Mouse (Mus musculus) MEL (cell line): ENCODE measurements at regions not wholly inside any gene's neighbourhood (a gene's known extent, or its start where the extent isn't known, plus 50 kb on each side); places are given as distances from the start of the nearest gene placed in this dataset.

Experiments
- DNase-seq: peaks from one replicate; pipeline ENCODE4 v3.0.0; 2011; ENCODE audit warnings: low read depth, low spot score
- H3K27ac ChIP-seq: 2 replicates; pipeline ENCODE4 v1.5.1; 2012; ENCODE audit warnings: low read depth, mild to moderate bottlenecking, control low read depth, low read length, moderate library complexity; ENCODE audit not compliant: control insufficient read depth
- H3K27me3 ChIP-seq, 2 experiments: fragments of 150-350 bp in 1 of 2; sonication (generic) in 1 of 2; 2 replicates each; pipeline ENCODE4 v1.6.1; 2012; ENCODE audit warnings: low read length in 2 of 2, mild to moderate bottlenecking in 2 of 2, improper control_type of control experiment in 1 of 2, moderate library complexity in 1 of 2; ENCODE audit not compliant: insufficient read depth in 2 of 2, control insufficient read depth in 1 of 2
- H3K36me3 ChIP-seq, 2 experiments: 2 replicates each; pipeline ENCODE4 v1.6.1; 2012 to 2014; ENCODE audit warnings: low read length in 2 of 2, improper control_type of control experiment in 1 of 2, inconsistent platforms in 1 of 2, mild to moderate bottlenecking in 1 of 2; ENCODE audit not compliant: insufficient read depth in 2 of 2, control insufficient read depth in 1 of 2
- H3K4me1 ChIP-seq, 2 experiments: fragments of 150-350 bp in 1 of 2; sonication (generic) in 1 of 2; 2 replicates each; pipeline ENCODE4 v1.6.1; 2012; ENCODE audit warnings: low read length in 2 of 2, improper control_type of control experiment in 1 of 2, mild to moderate bottlenecking in 1 of 2; ENCODE audit not compliant: insufficient read depth in 2 of 2, control insufficient read depth in 1 of 2
- H3K4me3 ChIP-seq, 2 experiments: fragments of 150-350 bp in 1 of 2; sonication (generic) in 1 of 2; 2 replicates each; pipeline ENCODE4 v1.5.1; 2012; ENCODE audit warnings: low read depth in 2 of 2, low read length in 2 of 2, mild to moderate bottlenecking in 2 of 2, moderate library complexity in 2 of 2, control low read depth in 1 of 2, improper control_type of control experiment in 1 of 2; ENCODE audit not compliant: control insufficient read depth in 1 of 2, insufficient read depth in 1 of 2
- H3K79me2 ChIP-seq: 2 replicates; pipeline ENCODE4 v1.6.1; 2012; ENCODE audit warnings: mild to moderate bottlenecking, low read length, moderate library complexity; ENCODE audit not compliant: control insufficient read depth, poor library complexity, insufficient read depth
- H3K9ac ChIP-seq: 2 replicates; pipeline ENCODE4 v1.6.1; 2012; ENCODE audit warnings: low read depth, mild to moderate bottlenecking, control low read depth, low read length, moderate library complexity; ENCODE audit not compliant: control insufficient read depth, poor library complexity, severe bottlenecking
- H3K9me3 ChIP-seq: fragments of 150-350 bp; sonication (generic); replicated peaks from 2 replicates; pipeline ENCODE4 v1.6.1; 2012; ENCODE audit warnings: mild to moderate bottlenecking, low read length, improper control_type of control experiment, moderate library complexity; ENCODE audit not compliant: insufficient read depth
- BHLHE40 ChIP-seq: IDR thresholded peaks from 2 replicates; pipeline ENCODE4 v1.6.1; 2012; ENCODE audit warnings: low read depth, mild to moderate bottlenecking, inconsistent platforms, low read length, improper control_type of control experiment, borderline replicate concordance
- CHD1 ChIP-seq: IDR thresholded peaks from 2 replicates; pipeline ENCODE4 v1.6.1; 2012; ENCODE audit warnings: low read depth, mild to moderate bottlenecking, inconsistent platforms, low read length, improper control_type of control experiment
- CHD2 ChIP-seq: IDR thresholded peaks from 2 replicates; pipeline ENCODE4 v1.6.1; 2011; ENCODE audit warnings: low read length, improper control_type of control experiment
- CTCF ChIP-seq, 3 experiments: IDR thresholded peaks in 2 of 3; conservative IDR thresholded peaks in 1 of 3; 2 replicates each; pipeline ENCODE4 v1.5.1; 2011 to 2012; ENCODE audit warnings: low read length in 3 of 3, low read depth in 2 of 3, mild to moderate bottlenecking in 2 of 3, improper control_type of control experiment in 1 of 3, inconsistent platforms in 1 of 3, mixed read lengths in 1 of 3, moderate library complexity in 1 of 3; ENCODE audit not compliant: control insufficient read depth in 1 of 3, insufficient read depth in 1 of 3, poor library complexity in 1 of 3, severe bottlenecking in 1 of 3
- E2F4 ChIP-seq: IDR thresholded peaks from 2 replicates; pipeline ENCODE4 v1.6.1; 2011; ENCODE audit warnings: low read depth, low read length, improper control_type of control experiment, borderline replicate concordance
- ELF1 ChIP-seq: IDR thresholded peaks from 2 replicates; pipeline ENCODE4 v1.6.1; 2014; ENCODE audit warnings: low read depth, mild to moderate bottlenecking, inconsistent platforms, low read length, improper control_type of control experiment, moderate library complexity
- GABPA ChIP-seq: IDR thresholded peaks from 2 replicates; pipeline ENCODE4 v1.6.1; 2012; ENCODE audit warnings: low read depth, mild to moderate bottlenecking, inconsistent platforms, low read length, improper control_type of control experiment, moderate library complexity
- HCFC1 ChIP-seq: IDR thresholded peaks from 2 replicates; pipeline ENCODE4 v1.6.1; 2012; ENCODE audit warnings: low read depth, mild to moderate bottlenecking, inconsistent platforms, low read length, improper control_type of control experiment, moderate library complexity
- MAFK ChIP-seq: IDR thresholded peaks from 2 replicates; pipeline ENCODE4 v1.6.1; 2011; ENCODE audit warnings: low read depth, mild to moderate bottlenecking, low read length, improper control_type of control experiment, borderline replicate concordance
- MAZ ChIP-seq: IDR thresholded peaks from 2 replicates; pipeline ENCODE4 v1.6.1; 2012; ENCODE audit warnings: low read depth, mild to moderate bottlenecking, inconsistent platforms, low read length, improper control_type of control experiment
- MXI1 ChIP-seq: IDR thresholded peaks from 2 replicates; pipeline ENCODE4 v1.6.1; 2011; ENCODE audit warnings: mild to moderate bottlenecking, low read depth, low read length, improper control_type of control experiment
- MYB ChIP-seq: IDR thresholded peaks from 2 replicates; pipeline ENCODE4 v1.6.1; 2011; ENCODE audit warnings: mild to moderate bottlenecking, low read depth, low read length, improper control_type of control experiment
- MYC ChIP-seq: IDR thresholded peaks from 2 replicates; pipeline ENCODE4 v1.6.1; 2011; ENCODE audit warnings: low read depth, mild to moderate bottlenecking, low read length, improper control_type of control experiment, moderate library complexity
- POLR2A ChIP-seq, 2 experiments: IDR thresholded peaks; 2 replicates each; pipeline ENCODE4 v1.6.1; 2011 to 2012; ENCODE audit warnings: low read length in 2 of 2, mild to moderate bottlenecking in 2 of 2, control low read depth in 1 of 2, improper control_type of control experiment in 1 of 2, low read depth in 1 of 2, moderate library complexity in 1 of 2; ENCODE audit not compliant: control insufficient read depth in 1 of 2, insufficient read depth in 1 of 2, poor library complexity in 1 of 2
- POLR2AphosphoS2 ChIP-seq: IDR thresholded peaks from 2 replicates; pipeline ENCODE4 v1.6.1; 2011; ENCODE audit warnings: low read length, improper control_type of control experiment
- RCOR1 ChIP-seq: IDR thresholded peaks from 2 replicates; pipeline ENCODE4 v1.6.1; 2012; ENCODE audit warnings: low read depth, mild to moderate bottlenecking, inconsistent platforms, low read length, improper control_type of control experiment
- SMC3 ChIP-seq: IDR thresholded peaks from 2 replicates; pipeline ENCODE4 v1.6.1; 2011; ENCODE audit warnings: low read depth, low read length, improper control_type of control experiment
- TCF12 ChIP-seq: IDR thresholded peaks from 2 replicates; pipeline ENCODE4 v1.6.1; 2014; ENCODE audit warnings: low read depth, mild to moderate bottlenecking, inconsistent platforms, low read length, improper control_type of control experiment, moderate library complexity
- USF1 ChIP-seq: IDR thresholded peaks from 2 replicates; pipeline ENCODE4 v1.6.1; 2014; ENCODE audit warnings: low read depth, mild to moderate bottlenecking, inconsistent platforms, low read length, improper control_type of control experiment, moderate library complexity
- USF2 ChIP-seq, 2 experiments: IDR thresholded peaks; 2 replicates each; pipeline ENCODE4 v1.6.1; 2011 to 2012; ENCODE audit warnings: improper control_type of control experiment in 2 of 2, low read length in 2 of 2, borderline replicate concordance in 1 of 2, inconsistent platforms in 1 of 2, low read depth in 1 of 2, mild to moderate bottlenecking in 1 of 2; ENCODE audit not compliant: insufficient read depth in 1 of 2
- ZKSCAN1 ChIP-seq: IDR thresholded peaks from 2 replicates; pipeline ENCODE4 v1.6.1; 2012; ENCODE audit warnings: low read depth, mild to moderate bottlenecking, inconsistent platforms, low read length, improper control_type of control experiment, moderate library complexity
- ZMIZ1 ChIP-seq: IDR thresholded peaks from 2 replicates; pipeline ENCODE4 v1.6.1; 2012; ENCODE audit warnings: low read depth, mild to moderate bottlenecking, inconsistent platforms, low read length, improper control_type of control experiment, moderate library complexity
- ZNF384 ChIP-seq: IDR thresholded peaks from 2 replicates; pipeline ENCODE4 v1.6.1; 2012; ENCODE audit warnings: low read depth, mild to moderate bottlenecking, inconsistent platforms, low read length, improper control_type of control experiment

DNA sequence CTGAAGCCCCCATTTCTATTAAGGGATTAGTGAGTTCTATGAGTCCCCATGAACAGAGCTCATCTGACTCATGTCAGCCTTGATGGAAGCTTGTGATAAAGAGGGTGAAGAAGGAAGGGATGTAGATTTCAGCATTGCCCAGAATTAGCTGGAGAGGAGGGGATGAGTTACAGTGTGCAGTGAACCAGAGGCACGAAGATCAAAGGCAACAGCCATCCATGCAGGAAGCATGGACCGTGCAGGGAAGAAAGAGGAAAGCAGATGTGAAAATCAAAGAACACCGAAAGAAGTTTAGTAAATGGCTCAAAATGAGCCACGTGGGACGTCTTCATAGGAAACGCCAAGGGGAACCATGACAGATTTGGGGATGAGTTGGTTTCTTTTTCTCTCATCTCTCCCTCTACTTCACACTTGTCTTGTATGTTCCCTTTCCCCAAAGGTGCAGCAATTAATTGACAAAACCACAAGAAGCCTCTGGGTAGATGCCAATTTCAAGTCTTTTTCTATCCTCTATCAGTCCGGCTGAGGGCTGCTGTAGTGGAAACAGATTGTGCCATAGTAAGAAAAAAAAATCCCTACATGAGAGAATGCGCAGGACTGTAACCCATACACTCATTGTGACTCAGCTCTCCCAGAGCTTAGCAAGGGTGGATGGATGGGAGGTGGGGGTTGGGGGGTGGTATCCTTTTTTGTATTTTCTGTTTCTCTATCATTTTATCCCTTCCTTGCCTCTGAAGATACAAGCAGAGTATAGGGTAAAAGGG is 243.7 kb upstream of the Spag17 start:
- Histone ChIP-seq H3K9me3 (no peaks in the 10 kb centered on the region), H3K79me2 (no peaks in the 10 kb centered on the region), H3K9ac (no peak overlapping the region), H3K4me1 (no peaks in the 10 kb centered on the region), H3K4me3 (no peak overlapping the region), H3K36me3 (no peaks in the 10 kb centered on the region), H3K27me3 (no peaks in the 10 kb centered on the region), H3K27ac (no peak overlapping the region)
- no peak for DNase-seq
- no peak for TF ChIP-seq RCOR1
- no peak for TF ChIP-seq CTCF (IDR thresholded peaks at IDR 0.05 in 2 of 3, conservative IDR thresholded peaks at IDR 0.05 in 1 of 3; ENCODE audit: control insufficient read depth in 1 of 3, insufficient read depth in 1 of 3, low read depth in 2 of 3, low read length in 3 of 3, poor library complexity in 1 of 3, severe bottlenecking in 1 of 3)
- no peak for TF ChIP-seq MAZ
- no peak for TF ChIP-seq TCF12
- TF ChIP-seq ZKSCAN1 = no peak
- no peak for TF ChIP-seq POLR2AphosphoS2
- no peak for TF ChIP-seq CHD1
- TF ChIP-seq USF1 = no peak

DNA sequence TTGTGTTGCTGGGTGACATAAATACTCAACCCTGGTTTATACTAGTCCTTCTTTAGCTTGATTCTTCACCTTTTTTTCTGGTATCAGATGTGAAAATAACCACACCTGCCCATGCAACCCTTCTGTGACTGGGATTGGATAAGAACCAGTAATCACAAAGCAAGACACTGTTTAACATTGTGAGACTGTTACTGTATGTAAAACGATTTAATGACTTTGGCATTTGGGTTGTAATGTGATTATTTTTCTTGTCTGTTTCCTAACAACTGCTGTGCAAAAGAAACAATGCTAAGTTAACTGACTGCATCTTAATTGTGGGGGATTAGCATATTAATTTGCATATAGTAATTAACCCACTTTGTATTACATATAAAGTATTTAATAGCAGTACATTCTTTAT is 240.3 kb upstream of the Spag17 start:
- Histone ChIP-seq H3K79me2 (no peaks in the 10 kb centered on the region), H3K4me3 (no peak overlapping the region), H3K9me3 (no peaks in the 10 kb centered on the region), H3K9ac (no peak overlapping the region), H3K36me3 (no peaks in the 10 kb centered on the region), H3K27me3 (no peaks in the 10 kb centered on the region), H3K4me1 (no peaks in the 10 kb centered on the region), H3K27ac (no peak overlapping the region)
- DNase-seq = no peak
- TF ChIP-seq ZKSCAN1 (no peak), MAFK (no peak), MYC (no peak), HCFC1 (no peak), USF2 (IDR thresholded peaks at IDR 0.05; ENCODE audit: borderline replicate concordance in 1 of 2, insufficient read depth in 1 of 2, low read depth in 1 of 2, low read length in 2 of 2) (no peak), SMC3 (no peak), POLR2A (IDR thresholded peaks at IDR 0.05; ENCODE audit: control insufficient read depth in 1 of 2, insufficient read depth in 1 of 2, low read depth in 1 of 2, low read length in 2 of 2, poor library complexity in 1 of 2) (no peak), MXI1 (no peak), CHD2 (no peak), CHD1 (no peak), POLR2AphosphoS2 (no peak), ZMIZ1 (no peak), MYB (no peak), GABPA (no peak), BHLHE40 (no peak), ELF1 (no peak), E2F4 (no peak), ZNF384 (no peak)
